Mouse (Mus musculus) common myeloid progenitor, adult 5-6 weeks (primary cell): ENCODE measurements around the gene Nckap5. TPM values are rescaled to one million over a fixed set of nuclear protein-coding genes. Genes with fewer than 3 reads are reported as not detected.
"Not testable (repeated sequence)": the region's sequence is repeated elsewhere in the genome, so short reads cannot be mapped to it uniquely, and the experiment has no call there.

ENCODE experiments used
- ATAC-seq: replicated peaks from 2 replicates; pipeline ENCODE4 v1.8.0; 2016; ENCODE audit warnings: low read depth, mild to moderate bottlenecking, moderate TSS enrichment, inconsistent platforms; ENCODE audit not compliant: poor library complexity, severe bottlenecking
- total RNA-seq: library from RNA; stranded (forward); fragments of 200-1000, 187-1606 nt; gene quantifications from 2 replicates; pipeline ENCODE4 v1.2.3, GENCODE M21; 2017

Gene Nckap5
- total RNA-seq: not detected in 2 replicates

DNA sequence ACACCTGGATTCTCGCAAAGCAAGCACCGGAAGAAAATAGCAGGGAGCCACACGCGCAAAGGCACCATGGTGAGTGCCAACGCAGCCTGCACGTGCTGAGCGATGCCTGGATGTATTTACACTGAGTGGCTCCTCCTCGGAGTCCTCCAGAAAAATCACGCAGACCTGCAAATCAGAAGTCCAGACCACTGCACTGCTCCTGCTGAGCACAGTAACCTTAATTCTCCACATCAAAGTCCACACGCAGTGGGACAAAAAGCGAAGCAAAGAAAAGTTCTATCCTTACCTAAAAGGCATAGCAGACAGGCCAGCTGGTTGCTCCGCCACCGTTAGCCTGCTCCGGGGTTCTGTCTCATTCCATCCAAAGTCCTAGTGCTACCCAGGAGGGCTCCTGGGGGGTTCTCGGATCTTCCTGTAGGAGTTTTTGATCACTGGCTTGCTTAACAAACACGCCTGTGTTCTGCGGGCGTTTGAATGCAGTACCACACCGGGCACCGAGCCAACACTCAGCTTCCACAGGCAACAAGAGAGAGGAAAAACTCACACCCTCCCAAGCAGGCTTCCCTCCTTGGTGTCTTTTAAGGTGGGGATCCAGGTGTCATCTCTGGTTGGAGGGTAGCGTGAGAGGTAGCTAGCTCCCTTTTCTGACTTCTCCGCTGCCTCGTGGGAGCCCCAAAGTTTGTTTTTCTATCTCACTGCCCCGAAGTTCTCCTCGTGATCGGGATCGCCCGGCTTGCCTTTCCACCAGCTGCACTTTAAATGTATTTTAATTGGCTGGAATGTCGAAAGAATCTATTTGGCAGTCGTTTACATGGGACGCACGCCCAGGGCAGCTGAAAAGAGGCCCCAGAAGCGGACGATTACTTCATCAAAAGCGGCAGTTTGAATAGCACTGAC lies at the start of gene Nckap5:
Gene Nckap5, minus strand, starts transcription at position 769 of the 897 bp plus-strand sequence.
- ATAC-seq: peak; percentile 56

- no peak for ATAC-seq
Measured at GRCm38 (mm10) chr1:126877495-126877894, 46.9 kb upstream of the Nckap5 start.

DNA sequence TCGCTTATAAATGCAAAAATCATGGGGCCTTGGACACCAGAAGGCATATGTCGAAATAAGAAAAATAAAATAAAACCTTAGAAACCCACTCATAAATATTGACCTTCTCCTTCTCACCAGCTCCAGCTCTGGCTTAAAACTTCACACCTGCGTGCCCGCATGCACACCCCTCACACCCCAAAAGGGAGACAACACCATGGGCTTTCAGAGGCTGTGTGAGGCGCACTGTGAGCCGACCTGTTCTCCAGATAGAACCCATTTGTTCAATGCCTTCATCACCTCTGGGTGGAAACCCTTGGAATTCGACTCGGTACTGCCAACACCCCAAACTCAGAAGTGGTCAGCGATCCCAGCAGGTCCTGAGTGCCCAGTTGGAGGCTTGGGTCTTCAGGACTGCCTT lies 37.8 kb upstream of the Nckap5 start:
- ATAC-seq: no peak

DNA sequence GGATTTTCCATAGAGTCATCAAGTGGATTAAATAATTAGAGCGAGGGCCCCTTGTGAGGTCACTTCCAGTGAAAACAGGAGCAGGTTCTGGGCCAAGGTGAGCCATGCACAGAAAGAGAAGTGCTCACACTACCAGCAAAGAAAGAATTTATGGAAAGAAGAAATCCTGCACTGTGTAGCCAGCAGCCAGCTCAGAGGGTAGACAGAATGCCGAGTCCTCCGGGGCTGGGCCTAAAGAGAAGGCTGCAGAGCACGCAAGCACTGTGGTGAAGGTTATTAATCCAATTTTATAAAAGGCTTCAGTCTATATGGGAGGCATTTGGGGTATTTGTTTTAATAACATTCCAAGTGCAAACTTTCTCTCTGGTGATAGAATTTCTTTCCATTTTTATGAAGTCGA lies 37.3 kb upstream of the Nckap5 start:
- no peak for ATAC-seq

- ATAC-seq: no peak
Measured at GRCm38 (mm10) chr1:126865591-126866086, 35.0 kb upstream of the Nckap5 start.

DNA sequence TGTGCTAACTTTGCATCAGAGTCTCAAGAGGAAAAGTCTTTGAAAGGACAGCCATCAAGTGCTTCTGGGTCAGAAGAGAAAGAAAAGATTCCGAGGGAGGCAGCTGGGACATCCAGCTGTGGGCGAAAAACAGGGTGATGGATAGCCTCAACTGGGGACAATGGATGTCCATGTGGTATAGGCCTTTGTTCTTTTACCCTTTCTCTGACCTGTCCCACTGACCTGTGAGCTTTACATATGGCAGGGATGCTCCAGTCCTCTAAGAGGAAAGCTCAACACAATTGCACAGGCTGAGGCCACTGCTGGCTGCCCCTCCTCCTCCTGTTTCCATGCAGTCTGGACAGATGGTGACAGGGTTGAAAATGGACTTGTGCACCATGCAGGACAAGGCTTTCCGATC lies 31.2 kb upstream of the Nckap5 start:
- ATAC-seq: no peak

DNA sequence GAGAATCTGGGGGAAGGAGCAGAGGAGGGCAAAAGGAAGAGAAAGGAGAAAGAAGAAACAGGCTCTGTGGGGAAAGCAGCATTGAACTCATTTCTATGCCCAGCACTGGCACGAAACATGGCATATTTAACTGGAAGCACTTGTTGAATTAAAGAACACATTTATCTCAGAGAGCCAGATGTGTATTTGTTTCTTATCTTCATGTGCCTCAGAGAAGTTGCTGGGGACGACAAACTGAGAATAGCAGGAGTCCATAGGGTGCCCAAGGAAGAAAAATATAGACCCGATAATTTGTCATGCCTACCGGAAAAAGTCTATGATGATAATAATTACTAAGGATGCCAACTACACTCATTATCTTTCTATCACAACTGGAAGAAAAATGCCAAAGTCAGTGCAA lies 29.9 kb upstream of the Nckap5 start:
- no peak for ATAC-seq

DNA sequence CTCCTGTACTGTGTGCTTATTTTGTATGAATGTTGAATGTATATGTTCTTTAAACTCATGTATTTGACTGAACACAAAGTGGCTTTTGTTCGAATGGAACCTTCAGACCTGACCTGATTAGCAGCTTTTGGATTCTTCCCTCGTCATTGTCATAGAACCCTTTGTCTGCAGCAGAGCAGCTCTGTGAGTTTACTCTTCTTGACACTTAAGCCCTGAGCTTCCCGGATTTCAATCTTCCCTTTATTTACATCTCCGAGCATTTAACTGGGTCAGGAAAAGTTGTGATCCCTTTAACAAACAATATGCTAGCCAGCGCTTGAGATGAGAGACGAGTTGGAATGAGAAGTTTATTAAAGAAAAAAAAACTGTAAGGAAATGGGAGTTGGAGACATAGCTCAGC lies 18.9 kb upstream of the Nckap5 start:
- ATAC-seq: no peak

DNA sequence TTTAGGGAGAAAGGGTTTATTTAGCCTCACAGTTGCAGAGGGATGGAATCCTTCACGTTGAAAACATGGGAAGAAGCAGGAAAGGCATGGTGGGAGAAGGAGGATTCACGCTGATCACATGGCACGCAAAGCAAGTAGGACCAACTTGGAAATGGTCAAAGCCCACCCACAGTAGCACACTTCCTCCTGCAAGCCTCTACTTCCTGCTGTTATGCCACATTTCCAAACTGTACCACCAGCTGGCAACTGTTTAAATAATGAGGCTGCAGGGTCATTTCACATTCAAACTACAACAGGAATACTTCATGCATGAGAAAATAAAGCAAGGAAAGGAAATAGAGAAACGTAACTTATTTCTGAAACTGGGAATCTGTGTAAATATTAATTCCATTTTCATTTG lies 15.7 kb upstream of the Nckap5 start:
- ATAC-seq: peak; percentile 74

DNA sequence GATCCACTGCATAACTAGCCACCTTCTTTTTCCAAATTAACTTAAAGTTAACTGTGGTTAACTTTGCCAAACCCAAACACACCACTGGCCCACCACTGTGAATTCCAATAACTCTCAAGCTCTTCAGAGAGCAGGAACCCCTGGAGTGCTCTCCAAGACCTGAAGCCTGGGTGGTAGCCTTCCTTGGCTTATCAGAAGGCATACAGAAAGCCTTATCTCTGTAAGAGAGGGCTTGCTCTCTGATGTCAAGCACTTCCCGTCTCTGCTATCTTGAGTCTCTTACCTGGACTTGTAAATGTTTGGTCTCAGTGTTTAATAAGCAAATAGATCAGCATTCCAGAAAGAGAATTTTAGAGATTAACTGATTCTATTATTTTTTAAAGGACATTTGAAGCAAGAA lies 2.3 kb upstream of the Nckap5 start:
- ATAC-seq: no peak

DNA sequence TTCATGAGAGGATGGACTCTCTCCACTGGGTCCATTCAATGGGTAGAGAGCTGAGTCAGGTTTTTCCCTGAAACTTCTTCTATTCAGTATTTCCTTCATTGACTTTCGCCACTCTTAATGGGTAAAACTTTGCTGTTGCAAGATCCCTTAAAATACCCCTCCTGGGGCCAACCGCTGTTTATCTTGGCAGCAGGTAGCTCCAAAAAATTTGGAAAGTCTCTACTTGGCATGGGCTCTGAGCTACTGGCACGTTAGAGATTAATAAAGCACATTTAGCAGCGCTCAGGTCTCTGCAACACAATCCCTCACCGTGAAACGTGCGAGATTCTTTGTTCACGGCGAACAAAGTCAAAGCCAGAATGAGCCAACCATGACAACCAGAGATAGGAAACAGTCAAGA lies 1.6 kb downstream of the Nckap5 start:
- ATAC-seq: no peak

- ATAC-seq: peak; percentile 76
Measured at GRCm38 (mm10) chr1:126824841-126825240, 5.8 kb downstream of the Nckap5 start.

GRCm38 (mm10) chr1:126822246-126822645 lies 8.4 kb downstream of the Nckap5 start:
- no peak for ATAC-seq

GRCm38 (mm10) chr1:126817381-126818034 lies 13.1 kb downstream of the Nckap5 start:
- peak; percentile 98 for ATAC-seq

DNA sequence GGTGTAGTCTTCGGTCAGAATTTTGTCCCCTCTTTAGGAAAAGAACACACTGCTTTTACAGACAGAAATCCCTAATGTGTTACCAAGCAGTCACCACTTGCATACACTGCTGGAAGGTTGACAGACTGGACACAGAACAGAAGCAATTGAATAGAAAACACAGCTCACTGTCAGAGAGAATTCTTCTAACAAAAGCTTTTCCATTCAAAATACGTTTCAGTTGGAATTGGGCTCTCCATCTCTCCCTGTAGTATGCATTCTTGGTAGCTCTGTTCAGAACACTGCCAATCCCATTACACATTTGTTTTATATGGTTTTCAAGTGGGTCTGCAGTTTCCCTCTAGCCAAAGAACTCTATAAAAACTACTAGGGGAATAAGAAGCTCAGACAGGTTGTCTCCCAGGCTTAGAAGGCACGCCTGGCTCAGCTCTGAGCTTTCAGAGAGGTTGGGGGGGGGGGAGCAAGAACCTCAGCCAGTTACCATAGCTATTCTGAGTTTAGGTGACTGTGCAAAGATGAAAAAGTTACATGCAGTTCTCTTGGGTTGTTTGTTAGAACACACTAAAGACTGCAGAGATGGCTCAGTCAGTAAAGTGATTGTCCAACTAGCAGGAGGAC lies 23.5 kb downstream of the Nckap5 start:
- no peak for ATAC-seq

DNA sequence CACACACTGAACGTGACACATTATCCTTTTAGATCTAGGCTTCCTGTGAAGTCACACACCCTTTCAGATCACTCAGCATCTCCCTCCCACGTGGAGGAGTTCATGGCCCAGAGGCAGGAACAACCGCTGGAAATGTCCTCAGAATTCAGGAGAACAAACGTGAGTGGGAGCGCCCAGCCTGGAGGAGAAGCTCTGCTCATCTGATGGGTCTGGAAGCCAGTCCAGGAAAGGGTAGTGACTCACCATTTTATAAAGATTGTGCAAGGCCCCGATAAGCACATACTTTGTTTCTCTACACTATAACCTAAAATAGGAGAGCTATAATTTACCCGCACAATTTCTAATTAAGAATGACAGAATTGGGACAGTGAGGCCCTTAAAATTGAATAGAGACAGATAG lies 24.1 kb downstream of the Nckap5 start:
- ATAC-seq: no peak

- ATAC-seq: no peak
Measured at GRCm38 (mm10) chr1:126802405-126802804, 28.2 kb downstream of the Nckap5 start.

- no peak for ATAC-seq
Measured at GRCm38 (mm10) chr1:126801706-126802105, 28.9 kb downstream of the Nckap5 start.

GRCm38 (mm10) chr1:126799379-126799798 lies 31.2 kb downstream of the Nckap5 start:
- ATAC-seq: no peak

GRCm38 (mm10) chr1:126780354-126780941 lies 50.2 kb downstream of the Nckap5 start:
- ATAC-seq: not testable (repeated sequence)
